Mouse (Mus musculus) myocyte (in vitro differentiated cells): ENCODE results near the gene Cep128.

ENCODE experiments used
- CEBPB ChIP-seq: IDR thresholded peaks from 2 replicates; pipeline ENCODE4 v1.6.1; 2011; ENCODE audit warnings: mild to moderate bottlenecking, moderate library complexity; ENCODE audit not compliant: poor library complexity, insufficient read depth, severe bottlenecking
- MAX ChIP-seq: IDR thresholded peaks from one replicate; pipeline ENCODE4 v1.6.1; 2011; ENCODE audit warnings: low read depth, mild to moderate bottlenecking, control low read depth
- MYOD1 ChIP-seq, 3 experiments: IDR thresholded peaks; one replicate each; pipeline ENCODE4 v1.6.1; 2011; ENCODE audit warnings: control low read depth in 2 of 3, low read depth in 2 of 3, mild to moderate bottlenecking in 2 of 3, moderate library complexity in 1 of 3; ENCODE audit not compliant: insufficient read length in 2 of 3, control insufficient read depth in 1 of 3
- POLR2A ChIP-seq: IDR thresholded peaks from one replicate; pipeline ENCODE4 v1.6.1; 2011; ENCODE audit warnings: low read depth, mild to moderate bottlenecking, control low read depth, moderate library complexity; ENCODE audit not compliant: insufficient read length
- USF1 ChIP-seq: IDR thresholded peaks from one replicate; pipeline ENCODE4 v1.6.1; 2011; ENCODE audit warnings: low read depth, mild to moderate bottlenecking, control low read depth, moderate library complexity

GRCm38 (mm10) chr12:91040267-91040905, 343.8 kb downstream of the Cep128 start:
- TF ChIP-seq MAX (no peak), POLR2A (no peak), MYOD1 (IDR thresholded peaks at IDR 0.05; ENCODE audit: control insufficient read depth in 1 of 3, insufficient read length in 2 of 3, low read depth in 2 of 3) (no peak), CEBPB (no peak), USF1 (no peak)
